Mouse (Mus musculus) gastrocnemius, postnatal 10 days (tissue): Measurements from ENCODE around the gene Cd6. TPM values are rescaled to one million over a fixed set of nuclear protein-coding genes. Genes with fewer than 3 reads are reported as not detected.

Experiments
- total RNA-seq, 2 experiments: library from RNA; stranded (reverse); gene quantifications; 2 replicates each; pipeline ENCODE4 v1.2.3; 2021

Gene Cd6
- total RNA-seq, 2 experiments from 2014 or later: 0.26 TPM; not detected in 1

Other genes with a start within 250 kb of the Cd6 start
- gene Ddb1, start 224.7 kb downstream of the Cd6 start, total RNA-seq: 100 to 1,000 TPM; 208 to 236 TPM
- 1 to 10 TPM; 7.9 to 8.0 TPM for gene Tkfc, start 224.4 kb downstream of the Cd6 start, total RNA-seq
- gene Vwce, start 195.8 kb downstream of the Cd6 start, total RNA-seq: under 1 TPM; 0.05 to 0.81 TPM
- not detected for gene Pga5, start 152.0 kb downstream of the Cd6 start, total RNA-seq
- gene Vps37c, start 141.3 kb downstream of the Cd6 start, total RNA-seq: 10 to 100 TPM; 17.3 to 23.1 TPM
- gene Cd5, start 91.1 kb downstream of the Cd6 start, total RNA-seq: under 1 TPM in 1 of 2 experiments, not detected in 1; 0.25 TPM
- 1 to 10 TPM in 1 of 2 experiments, under 1 TPM in 1; 0.75 to 1.6 TPM for gene Slc15a3, start 9.7 kb upstream of the Cd6 start, total RNA-seq
- gene Tmem132a, start 39.9 kb upstream of the Cd6 start, total RNA-seq: 10 to 100 TPM; 26.9 to 29.9 TPM
- 100 to 1,000 TPM; 208 to 212 TPM for gene Tmem109, start 51.9 kb upstream of the Cd6 start, total RNA-seq
- gene Prpf19, start 65.2 kb upstream of the Cd6 start, total RNA-seq: 100 to 1,000 TPM; 264 to 270 TPM
- gene Zp1, start 90.6 kb upstream of the Cd6 start, total RNA-seq: under 1 TPM in 1 of 2 experiments, not detected in 1; 0.23 TPM
- under 1 TPM in 1 of 2 experiments, not detected in 1; 0.14 TPM for gene Ptgdr2, start 107.1 kb upstream of the Cd6 start, total RNA-seq
- gene Ccdc86, start 119.2 kb upstream of the Cd6 start, total RNA-seq: 10 to 100 TPM; 26.9 to 27.3 TPM
- not detected for gene Ms4a10, start 144.6 kb upstream of the Cd6 start, total RNA-seq
- gene Ms4a15, start 163.2 kb upstream of the Cd6 start, total RNA-seq: not detected
- not detected for gene Ms4a18, start 188.0 kb upstream of the Cd6 start, total RNA-seq